ENCODE assay signal across 8 mouse cellular contexts in genomic region chr3:62454096-62454495, GRCm38 (mm10). TPM values are rescaled to one million over a fixed set of nuclear protein-coding genes. Genes with fewer than 3 reads are reported as not detected.
DNase-seq lines count a peak whose midpoint lies in the region; ATAC-seq and TF ChIP-seq lines count a peak whose summit lies in the region.
"Had no signal": no experiment of that assay in that cellular context is flagged by ENCODE, and none has a peak within 500 bp of the region (broad histone marks: within the 10 kb centered on the region; RNA-seq: fewer than 3 reads in every experiment).

No protein-coding gene starts in this region.

- WGBS in embryonic facial prominence, embryonic 12.5 days = 18% methylated on average over 3 of the region's 3 CpGs
- WGBS in intestine, embryonic 14.5 days = 51% methylated on average over 3 of the region's 3 CpGs
- WGBS in midbrain, embryonic 16.5 days = 37% methylated on average over 3 of the region's 3 CpGs
- 62% methylated on average over 3 of the region's 3 CpGs for WGBS in heart, embryonic 11.5 days (ENCODE audit: insufficient replicate concordance)
- 52% methylated on average over 3 of the region's 3 CpGs for WGBS in heart, embryonic 12.5 days

- H3K27me3 ChIP-seq in embryonic facial prominence, embryonic 12.5 days = no peaks in the 10 kb centered on the region
- H3K27me3 ChIP-seq in intestine, embryonic 14.5 days (replicated peaks; ENCODE audit: control insufficient read depth, insufficient read depth, low read length) = no peaks in the 10 kb centered on the region
- H3K27me3 ChIP-seq in midbrain, embryonic 16.5 days (ENCODE audit: control insufficient read depth, insufficient read depth, low read depth, low read length) = no peaks in the 10 kb centered on the region
- no peaks in the 10 kb centered on the region for H3K27me3 ChIP-seq in heart, embryonic 11.5 days (ENCODE audit: control insufficient read depth, insufficient read depth, low read length)
- H3K27me3 ChIP-seq in heart, embryonic 12.5 days (replicated peaks) = no peaks in the 10 kb centered on the region
- H3K27me3 ChIP-seq: limb, embryonic 13.5 days had no signal

- ATAC-seq in embryonic facial prominence, embryonic 12.5 days (ENCODE audit: insufficient number of reproducible peaks, insufficient read depth, low FRiP score, low TSS enrichment) = no peak
- ATAC-seq in intestine, embryonic 14.5 days (replicated peaks; ENCODE audit: low FRiP score, low TSS enrichment, low read depth) = peak; percentile 46
- no peak for ATAC-seq in midbrain, embryonic 16.5 days
- no peak for ATAC-seq in heart, embryonic 11.5 days (replicated peaks; ENCODE audit: insufficient number of reproducible peaks, low FRiP score, low TSS enrichment)
- ATAC-seq in heart, embryonic 12.5 days (ENCODE audit: insufficient number of reproducible peaks, low FRiP score) = no peak

- peak overlapping the region; percentile 76; the same call in 1 of the 2 replicates for H3K27ac ChIP-seq in cortical plate, adult 2 months (ENCODE audit: insufficient read depth, low read length)
- H3K27ac ChIP-seq in embryonic facial prominence, embryonic 12.5 days = 0 out of 2 replicates have a peak overlapping the region, but pooled peaks have one; percentile 30
- H3K27ac ChIP-seq in intestine, embryonic 14.5 days (ENCODE audit: low read depth) = peak overlapping the region; percentile 67; the same call in 1 of the 2 replicates
- H3K27ac ChIP-seq in midbrain, embryonic 16.5 days (ENCODE audit: low read length) = peak overlapping the region; percentile 57
- H3K27ac ChIP-seq in heart, embryonic 11.5 days (ENCODE audit: low read depth, low read length) = no peak overlapping the region
- no peak overlapping the region for H3K27ac ChIP-seq in heart, embryonic 12.5 days (ENCODE audit: poor library complexity, severe bottlenecking)
- H3K27ac ChIP-seq: limb, embryonic 13.5 days had no signal

- no peaks in the 10 kb centered on the region for H3K4me1 ChIP-seq in cortical plate, adult 2 months (ENCODE audit: control insufficient read depth, insufficient read depth, low read length)
- 0 out of 2 replicates have a peak, but pooled peaks cover 4% of the 10 kb centered on the region for H3K4me1 ChIP-seq in embryonic facial prominence, embryonic 12.5 days
- no peaks in the 10 kb centered on the region for H3K4me1 ChIP-seq in intestine, embryonic 14.5 days (replicated peaks; ENCODE audit: control insufficient read depth, insufficient read depth, low read length)
- H3K4me1 ChIP-seq in midbrain, embryonic 16.5 days (ENCODE audit: control insufficient read depth, insufficient read depth, low read length) = no peaks in the 10 kb centered on the region
- no peaks in the 10 kb centered on the region; the same call in 1 of the 2 replicates for H3K4me1 ChIP-seq in heart, embryonic 11.5 days (ENCODE audit: control insufficient read depth, insufficient read depth, low read length)
- peaks cover 19% of the 10 kb centered on the region for H3K4me1 ChIP-seq in heart, embryonic 12.5 days (replicated peaks)

- no peak overlapping the region for H3K4me2 ChIP-seq in embryonic facial prominence, embryonic 12.5 days (replicated peaks)
- H3K4me2 ChIP-seq in intestine, embryonic 14.5 days (ENCODE audit: low read length) = no peak overlapping the region
- no peak overlapping the region for H3K4me2 ChIP-seq in midbrain, embryonic 16.5 days (ENCODE audit: low read length)
- H3K4me2 ChIP-seq in heart, embryonic 11.5 days = no peak overlapping the region
- no peak overlapping the region for H3K4me2 ChIP-seq in heart, embryonic 12.5 days
- H3K4me2 ChIP-seq: limb, embryonic 13.5 days had no signal

- H3K36me3 ChIP-seq in embryonic facial prominence, embryonic 12.5 days = no peaks in the 10 kb centered on the region
- peaks cover 5% of the 10 kb centered on the region for H3K36me3 ChIP-seq in intestine, embryonic 14.5 days (ENCODE audit: control insufficient read depth, insufficient read depth, low read length)
- H3K36me3 ChIP-seq in midbrain, embryonic 16.5 days (ENCODE audit: control insufficient read depth, insufficient read depth, low read length) = no peaks in the 10 kb centered on the region
- H3K36me3 ChIP-seq in heart, embryonic 11.5 days (ENCODE audit: control insufficient read depth, insufficient read depth, low read length) = no peaks in the 10 kb centered on the region
- H3K36me3 ChIP-seq in heart, embryonic 12.5 days = peaks cover 2% of the 10 kb centered on the region; the same call in 1 of the 2 replicates
- H3K36me3 ChIP-seq: limb, embryonic 13.5 days had no signal

- no peak overlapping the region for H3K9ac ChIP-seq in embryonic facial prominence, embryonic 12.5 days
- no peak overlapping the region for H3K9ac ChIP-seq in intestine, embryonic 14.5 days (ENCODE audit: low read length)
- H3K9ac ChIP-seq in midbrain, embryonic 16.5 days (ENCODE audit: low read depth, low read length) = no peak overlapping the region
- no peak overlapping the region for H3K9ac ChIP-seq in heart, embryonic 11.5 days (ENCODE audit: low read depth, low read length)
- no peak overlapping the region for H3K9ac ChIP-seq in heart, embryonic 12.5 days
- H3K9ac ChIP-seq: limb, embryonic 13.5 days had no signal

- DNase-seq in intestine, embryonic 14.5 days (ENCODE audit: low spot score) = peak; percentile 63
- DNase-seq in frontal cortex, postnatal 10 days (ENCODE audit: low spot score in 2 of 2) = no peak

- H3K4me3 ChIP-seq in cortical plate, adult 2 months (ENCODE audit: insufficient read depth, low read length) = no peak overlapping the region
- H3K4me3 ChIP-seq in embryonic facial prominence, embryonic 12.5 days = no peak overlapping the region
- no peak overlapping the region for H3K4me3 ChIP-seq in intestine, embryonic 14.5 days (ENCODE audit: low read depth, low read length)
- H3K4me3 ChIP-seq in midbrain, embryonic 16.5 days (ENCODE audit: low read depth, low read length) = no peak overlapping the region
- H3K4me3 ChIP-seq in heart, embryonic 11.5 days (ENCODE audit: low read depth, low read length) = no peak overlapping the region
- no peak overlapping the region for H3K4me3 ChIP-seq in heart, embryonic 12.5 days
- H3K4me3 ChIP-seq: limb, embryonic 13.5 days had no signal

- TF ChIP-seq CTCF in cortical plate, adult 2 months (IDR thresholded peaks at IDR 0.05; ENCODE audit: extremely low read depth, insufficient read depth, low read length) = no peak

- H3K9me3 ChIP-seq in embryonic facial prominence, embryonic 12.5 days = no peaks in the 10 kb centered on the region
- H3K9me3 ChIP-seq in intestine, embryonic 14.5 days (ENCODE audit: control insufficient read depth, low read length) = no peaks in the 10 kb centered on the region
- no peaks in the 10 kb centered on the region for H3K9me3 ChIP-seq in midbrain, embryonic 16.5 days (replicated peaks; ENCODE audit: control insufficient read depth, low read length, poor library complexity, severe bottlenecking)
- H3K9me3 ChIP-seq in heart, embryonic 11.5 days (replicated peaks; ENCODE audit: control insufficient read depth, low read length) = no peaks in the 10 kb centered on the region
- H3K9me3 ChIP-seq in heart, embryonic 12.5 days (replicated peaks) = no peaks in the 10 kb centered on the region
- H3K9me3 ChIP-seq: limb, embryonic 13.5 days had no signal

- no peak for TF ChIP-seq POLR2A in cortical plate, adult 2 months (IDR thresholded peaks at IDR 0.05; ENCODE audit: extremely low read depth, insufficient read depth, low read length)

RNA-seq across cellular contexts. Expression of gene Dhx36, which starts 52.7 kb away (rescaled TPM):
- 33.1 and 34.1 TPM in 2 replicates for polyA plus RNA-seq in cortical plate, adult 2 months (2012; rRNA removed)
- 47.8 and 49.0 TPM in 2 replicates for polyA plus RNA-seq in embryonic facial prominence, embryonic 12.5 days (2016; fragmentation: Nextera tagmentation; extraction: Ambion mirVana)
- polyA plus RNA-seq in intestine, embryonic 14.5 days (2014; fragmentation: Nextera tagmentation; extraction: Ambion mirVana) = 32.3 and 34.2 TPM in 2 replicates
- 40.5 and 43.1 TPM in 2 replicates for polyA plus RNA-seq in midbrain, embryonic 16.5 days (2015; fragmentation: Nextera tagmentation; extraction: Ambion mirVana)
- 27.0 and 27.7 TPM in 2 replicates for polyA plus RNA-seq in heart, embryonic 11.5 days (2014; fragmentation: Nextera tagmentation; extraction: Ambion mirVana)
- polyA plus RNA-seq in heart, embryonic 12.5 days (2016; fragmentation: Nextera tagmentation; extraction: Ambion mirVana) = 25.6 and 27.0 TPM in 2 replicates

Comparison
In these comparisons a context has a peak if more than half of its experiments do, and no peak if none do; other contexts are left out.
1. H3K27ac ChIP-seq: peak in cortical plate, adult 2 months (single experiment), embryonic facial prominence, embryonic 12.5 days (single experiment), intestine, embryonic 14.5 days (single experiment) and midbrain, embryonic 16.5 days (single experiment); none in heart, embryonic 11.5 days (single experiment) and heart, embryonic 12.5 days (single experiment).